Mouse (Mus musculus) spleen, adult 2 months (tissue): Measurements from ENCODE around the gene Mrpl34.

ENCODE experiments used
- CTCF ChIP-seq: fragments of 200-500 bp; IDR thresholded peaks from 2 replicates; pipeline ENCODE4 v1.5.1; 2011; ENCODE audit warnings: mild to moderate bottlenecking, inconsistent platforms; ENCODE audit not compliant: insufficient read depth, insufficient read length, insufficient replicate concordance; ENCODE audit errors: extremely low read depth
- POLR2A ChIP-seq: fragments of 200-500 bp; IDR thresholded peaks from 2 replicates; pipeline ENCODE4 v1.6.1; 2011; ENCODE audit warnings: low read depth, low read length, inconsistent platforms

- TF ChIP-seq POLR2A (no peak), CTCF (no peak)
Observed at GRCm38 (mm10) chr8:71454668-71455067, 10.1 kb upstream of the Mrpl34 start.
